Mouse (Mus musculus) forebrain, embryonic 15.5 days (tissue): Measurements from ENCODE around the gene Bcl11a. TPM values are rescaled to one million over a fixed set of nuclear protein-coding genes. Genes with fewer than 3 reads are reported as not detected.

Experiments used
- ATAC-seq: fragments of 200-750 bp; cut with Nextera tagmentation; replicated peaks from 2 replicates; pipeline ENCODE4 v1.8.0; 2017; ENCODE audit warnings: mild to moderate bottlenecking, moderate TSS enrichment, moderate library complexity
- H3K27ac ChIP-seq: fragments of 300-500 bp; sonication (generic); replicated peaks from 2 replicates; pipeline ENCODE4 v1.5.1; 2015; ENCODE audit warnings: mild to moderate bottlenecking, inconsistent platforms
- H3K27me3 ChIP-seq: fragments of 300-500 bp; sonication (generic); 2 replicates; pipeline ENCODE4 v1.6.1; 2015; ENCODE audit warnings: inconsistent platforms
- H3K36me3 ChIP-seq: fragments of 300-500 bp; sonication (generic); 2 replicates; pipeline ENCODE4 v1.6.1; 2015; ENCODE audit warnings: mild to moderate bottlenecking, inconsistent platforms
- H3K4me1 ChIP-seq: fragments of 300-500 bp; sonication (generic); 2 replicates; pipeline ENCODE4 v1.6.1; 2015; ENCODE audit warnings: inconsistent platforms
- H3K4me2 ChIP-seq: fragments of 300-500 bp; sonication (generic); replicated peaks from 2 replicates; pipeline ENCODE4 v1.6.1; 2015; ENCODE audit warnings: mild to moderate bottlenecking, inconsistent platforms
- H3K4me3 ChIP-seq: fragments of 300-500 bp; sonication (generic); 2 replicates; pipeline ENCODE4 v1.5.1; 2015; ENCODE audit warnings: mild to moderate bottlenecking, inconsistent platforms
- H3K9ac ChIP-seq: fragments of 300-500 bp; sonication (generic); replicated peaks from 2 replicates; pipeline ENCODE4 v1.6.1; 2015; ENCODE audit warnings: mild to moderate bottlenecking, inconsistent platforms
- H3K9me3 ChIP-seq: fragments of 300-500 bp; sonication (generic); 2 replicates; pipeline ENCODE4 v1.6.1; 2016; ENCODE audit warnings: inconsistent platforms
- WGBS: fragments of 180-500 bp; shearing (Covaris S2); methylation state at CpG from one replicate; pipeline ENCODE4 v1.1.7; 2015; ENCODE audit warnings: mixed read lengths; 5-methylcytosine and 5-hydroxymethylcytosine counted together
- polyA plus RNA-seq: library from polyadenylated mRNA; unstranded; fragments of >200 nt; fragmentation: Nextera tagmentation; extraction: Ambion mirVana; gene quantifications from 2 replicates; pipeline ENCODE4 v1.2.1, GENCODE M21; 2015

Bcl11a gene
- polyA plus RNA-seq = 204 and 215 TPM in 2 replicates

DNA sequence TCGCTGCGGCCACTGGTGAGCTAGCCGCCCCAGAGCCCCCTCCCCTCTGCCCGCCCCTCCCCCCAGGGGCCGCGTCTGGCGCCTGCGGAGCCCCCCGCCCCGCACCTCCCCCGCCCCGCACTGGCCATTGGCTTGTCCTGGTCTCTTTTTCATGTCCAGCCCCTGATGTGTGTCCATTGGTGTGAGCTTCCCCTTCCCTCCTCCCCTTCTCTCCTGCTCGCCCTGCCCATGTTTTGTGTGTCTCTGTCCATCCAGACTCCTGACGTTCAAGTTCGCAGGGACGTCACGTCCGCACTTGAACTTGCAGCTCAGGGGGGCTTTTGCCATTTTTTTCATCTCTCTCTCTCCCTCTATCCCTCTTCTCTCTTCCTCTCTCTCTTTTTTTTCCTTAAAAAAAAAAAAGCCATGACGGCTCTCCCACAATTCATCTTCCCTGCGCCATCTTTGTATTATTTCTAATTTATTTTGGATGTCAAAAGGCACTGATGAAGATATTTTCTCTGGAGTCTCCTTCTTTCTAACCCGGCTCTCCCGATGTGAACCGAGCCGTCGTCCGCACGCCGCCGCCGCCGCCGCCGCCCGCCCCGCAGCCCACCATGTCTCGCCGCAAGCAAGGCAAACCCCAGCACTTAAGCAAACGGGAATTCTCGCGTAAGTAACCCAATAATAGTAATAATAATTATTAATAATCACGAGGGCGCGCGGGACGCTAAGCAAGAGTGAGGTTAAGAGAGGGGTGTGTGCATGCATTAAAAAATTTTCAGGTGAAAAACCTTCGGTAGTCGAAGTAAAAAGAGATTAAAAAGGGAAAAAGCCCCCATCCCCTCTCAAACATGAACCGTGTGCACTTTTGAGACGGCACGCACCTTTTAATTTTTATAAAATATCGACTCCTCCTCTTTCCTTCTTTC, at the start of gene Bcl11a:
TSS of gene Bcl11a (plus strand) at position 262 of the 911 bp plus-strand sequence.
- H3K9ac ChIP-seq = peak within 1 kb of the TSS; percentile 97
- peak within 1 kb of the TSS; percentile 98 for H3K27ac ChIP-seq
- peak within 1 kb of the TSS; percentile 72 for H3K4me3 ChIP-seq
- under 1% methylated on average over 43 of the region's 51 CpGs for WGBS
- no peaks in the 10 kb centered on the region for H3K27me3 ChIP-seq
- peaks cover 29% of the 10 kb centered on the region for H3K4me1 ChIP-seq
- H3K36me3 ChIP-seq = no peaks in the 10 kb centered on the region
- no peaks in the 10 kb centered on the region for H3K9me3 ChIP-seq
- peak; percentile 33 for ATAC-seq
- peak within 1 kb of the TSS; percentile 87 for H3K4me2 ChIP-seq

DNA sequence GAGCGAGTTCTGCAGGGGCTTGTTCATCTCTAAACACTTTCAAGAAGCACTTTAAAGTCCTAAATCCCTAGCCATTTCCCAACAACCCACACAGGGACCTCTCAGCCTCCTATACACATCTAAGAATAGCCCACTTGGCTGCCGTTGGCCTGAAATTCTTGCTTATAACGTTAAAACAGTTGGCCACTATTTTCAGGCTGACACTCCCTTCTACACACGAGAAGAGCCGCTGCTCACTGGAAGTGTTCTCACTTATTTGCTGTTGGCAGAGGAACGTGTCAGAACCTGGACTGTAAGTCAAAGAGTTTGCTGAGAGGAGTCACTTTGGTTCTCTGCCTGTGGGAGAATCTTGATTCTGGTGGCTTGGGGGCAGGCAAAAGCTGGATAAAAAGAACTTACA, 33.8 kb upstream of the Bcl11a start:
- no peak overlapping the region for H3K27ac ChIP-seq
- H3K36me3 ChIP-seq = no peaks in the 10 kb centered on the region
- no peaks in the 10 kb centered on the region for H3K4me1 ChIP-seq
- ATAC-seq = no peak
- H3K4me3 ChIP-seq = no peak overlapping the region
- no peaks in the 10 kb centered on the region for H3K9me3 ChIP-seq
- no peak overlapping the region for H3K4me2 ChIP-seq
- 73% methylated on average over 6 of the region's 6 CpGs for WGBS
- no peak overlapping the region for H3K9ac ChIP-seq
- H3K27me3 ChIP-seq = no peaks in the 10 kb centered on the region

DNA sequence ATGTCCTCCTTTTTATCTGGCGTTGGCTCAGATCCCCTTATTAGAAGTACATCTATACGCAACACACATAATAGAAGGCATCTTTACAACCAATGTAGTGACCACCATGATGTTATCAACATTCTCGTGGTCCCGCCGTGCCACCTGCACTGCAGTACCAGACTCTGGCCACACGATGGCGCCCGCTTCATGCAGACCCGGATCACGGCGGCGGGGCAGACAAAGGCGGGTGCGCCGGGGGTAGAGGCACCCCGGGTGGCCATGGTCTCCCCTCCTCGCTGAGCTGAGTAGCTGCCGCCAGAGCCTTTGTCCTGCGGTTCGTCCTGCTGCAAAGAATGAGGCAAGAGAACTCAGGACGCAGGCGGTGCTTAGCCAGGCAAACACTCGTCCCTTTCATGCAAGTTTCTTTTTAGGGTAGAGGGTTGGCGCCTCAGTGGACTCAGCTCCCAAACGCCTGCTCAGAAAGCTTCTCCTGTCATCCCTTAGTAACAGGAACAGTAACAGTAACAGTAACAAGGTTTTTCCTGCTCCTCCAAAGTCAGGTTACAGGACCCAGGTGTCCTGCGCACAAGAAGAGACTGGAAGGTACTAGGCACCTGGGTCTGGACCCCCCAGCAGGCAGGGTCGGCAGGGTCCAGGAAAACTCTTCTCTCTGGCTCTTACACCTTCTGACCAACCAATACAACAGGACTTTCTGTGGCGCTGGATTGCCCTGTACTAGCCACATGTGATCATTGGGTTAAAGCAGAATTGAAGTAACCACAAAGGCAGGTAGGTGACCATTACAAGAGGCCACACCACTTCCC, 28.4 kb upstream of the Bcl11a start:
- ATAC-seq = peak; percentile 95
- Histone ChIP-seq H3K27ac (peak overlapping the region; percentile 70), H3K4me2 (peak overlapping the region; percentile 74), H3K9ac (peak overlapping the region; percentile 71), H3K4me3 (peak overlapping the region; percentile 53), H3K27me3 (no peaks in the 10 kb centered on the region), H3K4me1 (peaks cover 13% of the 10 kb centered on the region), H3K9me3 (no peaks in the 10 kb centered on the region), H3K36me3 (no peaks in the 10 kb centered on the region)
- WGBS = 3% methylated on average over 28 of the region's 28 CpGs

DNA sequence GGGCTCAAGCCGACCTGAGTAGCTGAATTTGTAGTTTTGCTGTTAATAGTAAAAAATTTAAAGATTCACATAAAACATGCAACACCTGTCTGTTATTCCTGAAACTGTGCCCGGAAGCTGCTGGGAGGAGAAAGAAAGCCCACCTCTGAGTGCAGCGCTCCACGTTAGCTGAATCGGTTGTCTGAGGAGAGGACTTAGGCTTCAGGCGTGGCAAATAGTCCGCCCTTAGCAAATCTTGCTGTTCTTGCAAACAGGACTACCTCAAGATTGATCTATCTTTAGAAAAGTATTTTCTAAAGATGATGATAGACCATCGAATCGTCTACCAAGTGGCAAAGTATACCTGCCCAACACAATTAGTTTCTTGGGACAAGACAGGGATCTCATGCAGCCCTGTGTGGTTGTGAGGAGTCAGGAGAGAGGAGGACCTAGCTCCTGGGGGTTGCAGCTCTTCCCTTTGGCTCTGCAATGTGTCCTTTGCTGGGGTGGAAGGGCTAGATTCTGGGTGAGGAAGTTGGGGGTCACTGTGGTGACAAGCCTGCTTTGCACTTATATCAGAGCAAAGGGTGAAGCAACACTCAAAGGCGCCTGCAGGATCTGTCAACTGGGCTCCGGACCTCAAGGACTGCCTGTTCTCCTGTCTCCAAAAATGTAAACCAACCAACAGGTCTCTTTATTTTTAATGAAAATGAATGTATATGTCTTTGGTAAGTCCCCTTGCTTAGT, 27.7 kb upstream of the Bcl11a start:
- ATAC-seq = no peak
- Histone ChIP-seq H3K36me3 (no peaks in the 10 kb centered on the region), H3K27me3 (no peaks in the 10 kb centered on the region), H3K4me3 (no peak overlapping the region), H3K9ac (no peak overlapping the region), H3K9me3 (no peaks in the 10 kb centered on the region), H3K4me1 (peaks cover 13% of the 10 kb centered on the region), H3K27ac (no peak overlapping the region), H3K4me2 (peak overlapping the region; percentile 74)
- WGBS = 82% methylated on average over 11 of the region's 11 CpGs

- Histone ChIP-seq H3K4me1 (peaks cover 13% of the 10 kb centered on the region), H3K4me2 (no peak overlapping the region), H3K27me3 (no peaks in the 10 kb centered on the region), H3K36me3 (no peaks in the 10 kb centered on the region), H3K9me3 (no peaks in the 10 kb centered on the region), H3K27ac (no peak overlapping the region), H3K4me3 (no peak overlapping the region), H3K9ac (no peak overlapping the region)
- 66% methylated on average over 6 of the region's 6 CpGs for WGBS
- ATAC-seq = no peak
These were observed 25.0 kb upstream of the Bcl11a start for GRCm38 (mm10) chr11:24052882-24053281.

- no peak for ATAC-seq
- Histone ChIP-seq H3K4me2 (no peak overlapping the region), H3K4me3 (no peak overlapping the region), H3K36me3 (no peaks in the 10 kb centered on the region), H3K4me1 (peaks cover 32% of the 10 kb centered on the region), H3K9me3 (no peaks in the 10 kb centered on the region), H3K27me3 (no peaks in the 10 kb centered on the region), H3K9ac (no peak overlapping the region), H3K27ac (no peak overlapping the region)
- 25% methylated on average over 1 of the region's 1 CpGs for WGBS
These were observed 18.7 kb upstream of the Bcl11a start for GRCm38 (mm10) chr11:24059137-24059536.

DNA sequence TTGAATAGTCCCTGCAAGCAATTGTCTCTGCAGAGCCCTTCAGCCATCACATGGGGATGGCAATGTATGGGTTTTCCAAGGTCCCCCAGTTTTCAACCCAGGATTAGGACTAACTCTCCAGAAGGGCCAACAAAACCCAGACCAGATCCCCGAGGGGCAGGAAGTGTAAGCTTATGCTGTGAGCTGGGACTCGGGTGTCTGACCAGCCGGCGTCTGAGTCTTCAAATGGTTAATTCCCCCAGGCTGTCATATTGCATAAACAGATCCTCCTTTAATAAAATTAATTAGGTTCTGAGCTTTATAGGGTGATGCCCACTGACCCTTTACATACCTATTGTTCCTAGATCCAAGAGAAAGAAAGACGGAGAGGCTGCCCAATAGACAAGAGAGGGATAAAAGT, 17.4 kb upstream of the Bcl11a start:
- Histone ChIP-seq H3K27me3 (no peaks in the 10 kb centered on the region), H3K27ac (no peak overlapping the region), H3K36me3 (no peaks in the 10 kb centered on the region), H3K9ac (peak overlapping the region; percentile 41), H3K4me3 (peak overlapping the region; percentile 31), H3K9me3 (no peaks in the 10 kb centered on the region), H3K4me1 (peaks cover 36% of the 10 kb centered on the region), H3K4me2 (peak overlapping the region; percentile 57)
- WGBS = 5% methylated on average over 5 of the region's 5 CpGs
- ATAC-seq = no peak

GRCm38 (mm10) chr11:24061819-24062218, 16.0 kb upstream of the Bcl11a start:
- no peaks in the 10 kb centered on the region for H3K36me3 ChIP-seq
- 2% methylated on average over 14 of the region's 14 CpGs for WGBS
- peak overlapping the region; percentile 37 for H3K4me3 ChIP-seq
- no peaks in the 10 kb centered on the region for H3K9me3 ChIP-seq
- no peaks in the 10 kb centered on the region for H3K27me3 ChIP-seq
- H3K4me1 ChIP-seq = peaks cover 37% of the 10 kb centered on the region
- peak overlapping the region; percentile 52 for H3K27ac ChIP-seq
- H3K4me2 ChIP-seq = peak overlapping the region; percentile 59
- peak; percentile 75; the same call in 1 of the 2 replicates for ATAC-seq
- H3K9ac ChIP-seq = peak overlapping the region; percentile 54

GRCm38 (mm10) chr11:24062495-24063096, 15.3 kb upstream of the Bcl11a start:
- Histone ChIP-seq H3K4me2 (no peak overlapping the region), H3K27me3 (no peaks in the 10 kb centered on the region), H3K9me3 (no peaks in the 10 kb centered on the region), H3K4me1 (peaks cover 37% of the 10 kb centered on the region), H3K36me3 (no peaks in the 10 kb centered on the region), H3K4me3 (no peak overlapping the region), H3K27ac (peak overlapping the region; percentile 31), H3K9ac (peak overlapping the region; percentile 3; the same call in 1 of the 2 replicates)
- no peak for ATAC-seq
- 39% methylated on average over 9 of the region's 9 CpGs for WGBS

GRCm38 (mm10) chr11:24064221-24064620, 13.6 kb upstream of the Bcl11a start:
- Histone ChIP-seq H3K9ac (no peak overlapping the region), H3K27ac (no peak overlapping the region), H3K4me3 (no peak overlapping the region), H3K9me3 (no peaks in the 10 kb centered on the region), H3K36me3 (no peaks in the 10 kb centered on the region), H3K4me2 (no peak overlapping the region), H3K27me3 (no peaks in the 10 kb centered on the region), H3K4me1 (peaks cover 34% of the 10 kb centered on the region)
- WGBS = 76% methylated on average over 6 of the region's 6 CpGs
- no peak for ATAC-seq

GRCm38 (mm10) chr11:24065313-24065712, 12.5 kb upstream of the Bcl11a start:
- Histone ChIP-seq H3K36me3 (no peaks in the 10 kb centered on the region), H3K4me1 (peaks cover 29% of the 10 kb centered on the region), H3K9ac (no peak overlapping the region), H3K4me2 (no peak overlapping the region), H3K9me3 (no peaks in the 10 kb centered on the region), H3K27ac (peak overlapping the region; percentile 29; the same call in 1 of the 2 replicates), H3K27me3 (no peaks in the 10 kb centered on the region), H3K4me3 (no peak overlapping the region)
- 26% methylated on average over 4 of the region's 4 CpGs for WGBS
- peak; percentile 48; the same call in 1 of the 2 replicates for ATAC-seq
